Mouse (Mus musculus): ENCODE data around the gene Gm13723.

The Gm13723 gene

DNA sequence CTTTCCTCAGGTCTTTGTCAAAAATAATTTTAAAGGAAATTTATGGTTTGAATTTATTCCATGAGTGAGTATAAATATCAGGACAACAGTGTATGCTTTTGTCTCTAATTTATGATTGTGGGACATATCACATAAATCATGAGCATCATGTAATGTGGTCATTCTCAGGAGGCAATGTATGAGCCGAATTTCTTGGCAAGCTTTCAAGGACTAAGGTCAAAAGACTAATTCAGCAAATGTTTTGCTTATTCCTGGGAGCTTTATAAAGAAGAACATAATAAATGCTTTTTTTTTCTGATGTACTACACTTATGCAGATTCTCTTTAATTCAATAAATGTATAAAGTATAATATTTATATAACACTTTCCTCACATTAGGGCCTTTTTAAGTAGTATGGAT lies at the start of gene Gm13723:
Gene Gm13723 (minus strand): TSS at position 101 of the 400 bp plus-strand sequence.
- DNase-seq (ENCODE audit: low read depth, low spot score), result no peak

DNA sequence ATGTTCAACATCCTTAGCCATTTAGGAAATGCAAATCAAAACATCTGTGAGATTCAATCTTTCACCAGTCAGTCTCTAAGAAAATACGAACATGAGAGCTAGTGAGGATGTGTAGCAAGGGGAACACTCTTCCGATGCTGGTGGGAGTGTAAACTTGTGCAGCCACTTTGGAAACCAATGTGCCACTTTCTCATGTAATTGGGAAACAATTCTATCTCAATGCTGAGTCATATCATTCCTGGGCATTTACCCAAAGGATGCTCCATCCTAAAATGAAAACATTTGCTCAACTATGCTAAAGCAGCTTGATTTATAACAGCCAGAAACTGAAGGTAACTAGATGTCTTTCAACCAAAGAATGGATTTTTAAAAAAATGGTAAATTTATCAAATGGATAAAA lies 31.0 kb upstream of the Gm13723 start:
- no peak for DNase-seq (ENCODE audit: low read depth, low spot score)

DNA sequence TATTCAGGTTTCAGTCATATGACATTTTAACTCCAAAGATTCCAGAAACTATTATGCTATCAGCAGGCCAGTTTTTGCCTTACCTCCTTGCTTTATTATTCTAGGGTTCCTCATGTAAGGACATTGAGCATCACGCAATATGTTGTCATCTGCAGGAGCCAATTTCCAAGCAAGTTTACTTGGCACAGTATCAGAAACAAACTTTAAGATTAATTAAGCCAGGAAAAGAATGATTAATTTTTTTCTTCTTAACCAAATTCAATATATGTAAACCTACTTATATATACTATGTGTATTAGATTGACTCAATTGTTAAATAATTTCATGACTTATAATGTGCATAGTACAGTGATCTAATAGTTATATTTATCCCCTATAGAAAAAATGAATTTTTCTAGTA lies 17.5 kb upstream of the Gm13723 start, which contains the start of gene Olfr1097:
Gene Olfr1097 (minus strand): TSS at position 101 of the 400 bp plus-strand sequence.
- no peak for DNase-seq (ENCODE audit: low read depth, low spot score)

DNA sequence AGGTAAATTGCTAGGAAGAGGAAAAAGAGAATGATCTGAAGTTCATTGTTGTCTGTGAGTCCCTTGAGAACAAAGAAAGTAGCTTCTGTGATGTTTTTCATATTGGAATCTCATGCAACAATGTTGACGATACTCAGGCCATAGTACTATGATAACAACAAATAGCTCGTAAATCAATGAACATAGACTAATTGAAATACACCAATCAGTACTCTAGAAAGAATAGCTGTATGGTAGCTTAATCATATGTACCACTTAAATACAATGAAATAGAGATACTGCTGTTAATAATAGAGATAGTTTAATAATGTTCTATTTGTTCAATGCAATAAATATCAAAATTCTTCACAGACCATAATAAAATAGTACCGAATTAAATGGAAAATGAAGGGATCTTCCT lies 23.0 kb downstream of the Gm13723 start, which contains the start of gene Olfr1095:
Gene Olfr1095 (minus strand): TSS at position 101 of the 400 bp plus-strand sequence.
- DNase-seq (ENCODE audit: low read depth, low spot score), result no peak

DNA sequence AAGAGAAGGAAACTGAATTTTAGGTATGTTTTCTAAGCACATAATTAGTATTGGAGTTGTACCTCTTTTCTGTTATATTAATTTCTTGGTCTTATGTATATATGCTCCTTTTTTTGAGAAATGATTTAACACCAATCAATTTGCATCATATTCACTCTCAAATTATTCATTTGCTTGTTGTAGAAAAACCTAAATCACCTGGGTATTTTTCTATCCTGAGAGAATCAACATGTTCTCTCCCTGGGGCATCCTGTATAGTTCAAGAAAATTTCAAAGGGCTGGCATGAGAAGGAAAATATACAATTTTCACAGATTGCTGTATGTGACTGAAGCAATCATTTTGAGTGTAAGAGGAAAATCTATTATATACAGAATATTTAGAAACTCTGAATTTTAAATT lies 50.2 kb downstream of the Gm13723 start, which contains the start of gene Olfr1094:
Gene Olfr1094 (plus strand): TSS at position 301 of the 400 bp plus-strand sequence.
- DNase-seq (ENCODE audit: low read depth, low spot score), result no peak
